Mouse (Mus musculus): ENCODE results near the gene Ptprn2. TPM values are rescaled to one million over a fixed set of nuclear protein-coding genes. Genes with fewer than 3 reads are reported as not detected.

Ptprn2 gene
- polyA plus RNA-seq, 1 experiment, result 1.2 TPM

DNA sequence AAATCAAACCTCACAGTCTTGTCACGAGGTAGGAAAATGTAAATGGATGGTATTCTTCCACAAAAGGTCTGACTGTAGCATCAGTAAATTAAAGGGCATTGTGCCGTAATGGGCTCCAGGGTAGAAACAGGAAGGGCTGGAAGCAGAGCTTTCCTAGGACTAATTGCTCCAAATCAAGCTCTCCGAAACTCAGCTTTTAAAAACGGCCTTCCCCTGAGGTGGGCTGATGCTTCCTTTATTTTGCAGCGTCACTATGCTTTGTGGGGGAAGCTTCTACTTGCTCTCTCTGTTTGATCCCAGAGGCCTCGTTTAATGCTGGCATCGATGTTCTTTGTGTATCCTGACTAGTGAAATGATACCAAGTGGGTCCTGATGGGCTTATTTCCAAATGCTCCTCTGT is 718.0 kb downstream of the Ptprn2 start:
- no peaks in the 10 kb centered on the region for H3K36me3 ChIP-seq (ENCODE audit: control insufficient read depth, insufficient read depth, low read length)
- H3K27me3 ChIP-seq (ENCODE audit: control insufficient read depth, insufficient read depth, low read length), result no peaks in the 10 kb centered on the region
- H3K4me1 ChIP-seq (replicated peaks; ENCODE audit: control insufficient read depth, insufficient read depth, low read length), result no peaks in the 10 kb centered on the region
- no peak for TF ChIP-seq CTCF (IDR thresholded peaks at IDR 0.05; ENCODE audit: borderline replicate concordance, control insufficient read depth, extremely low read depth, insufficient read depth, low read length, poor library complexity)
- TF ChIP-seq POLR2A (IDR thresholded peaks at IDR 0.05; ENCODE audit: control insufficient read depth, extremely low read depth, insufficient read depth, low read length, poor library complexity), result no peak
- no peak overlapping the region for H3K27ac ChIP-seq (ENCODE audit: control insufficient read depth, insufficient read depth, low read length)
- no peak overlapping the region for H3K4me3 ChIP-seq (ENCODE audit: control insufficient read depth, insufficient read depth, low read length)
- DNase-seq, result no peak
- WGBS, result 65% methylated on average over 7 of the region's 7 CpGs

DNA sequence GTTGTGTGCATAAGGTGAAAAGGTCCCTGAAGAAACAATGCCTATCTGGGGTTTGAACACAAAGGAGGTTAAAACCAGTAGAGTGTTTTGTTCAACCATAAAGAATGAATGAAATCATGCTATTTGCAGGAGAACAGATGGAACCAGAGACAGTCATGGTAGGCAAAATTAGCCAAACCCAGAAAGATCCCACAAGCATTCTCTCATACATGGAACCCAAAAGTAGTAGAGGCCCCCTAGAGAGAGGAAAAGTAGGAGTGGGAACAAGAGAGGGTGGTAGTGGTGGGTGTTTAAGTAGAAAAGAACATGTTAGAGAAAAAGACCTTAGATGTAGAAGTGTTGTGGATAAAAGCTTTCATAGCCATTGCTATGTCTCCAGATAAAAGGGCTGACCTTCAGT is 719.4 kb downstream of the Ptprn2 start:
- H3K36me3 ChIP-seq (ENCODE audit: control insufficient read depth, insufficient read depth, low read length), result no peaks in the 10 kb centered on the region
- TF ChIP-seq CTCF (IDR thresholded peaks at IDR 0.05; ENCODE audit: borderline replicate concordance, control insufficient read depth, extremely low read depth, insufficient read depth, low read length, poor library complexity) (no peak), POLR2A (IDR thresholded peaks at IDR 0.05; ENCODE audit: control insufficient read depth, extremely low read depth, insufficient read depth, low read length, poor library complexity) (no peak)
- H3K27me3 ChIP-seq (ENCODE audit: control insufficient read depth, insufficient read depth, low read length), result no peaks in the 10 kb centered on the region
- H3K4me1 ChIP-seq (replicated peaks; ENCODE audit: control insufficient read depth, insufficient read depth, low read length), result no peaks in the 10 kb centered on the region
- DNase-seq, result no peak
- no peak overlapping the region for H3K27ac ChIP-seq (ENCODE audit: control insufficient read depth, insufficient read depth, low read length)
- H3K4me3 ChIP-seq (ENCODE audit: control insufficient read depth, insufficient read depth, low read length), result no peak overlapping the region

DNA sequence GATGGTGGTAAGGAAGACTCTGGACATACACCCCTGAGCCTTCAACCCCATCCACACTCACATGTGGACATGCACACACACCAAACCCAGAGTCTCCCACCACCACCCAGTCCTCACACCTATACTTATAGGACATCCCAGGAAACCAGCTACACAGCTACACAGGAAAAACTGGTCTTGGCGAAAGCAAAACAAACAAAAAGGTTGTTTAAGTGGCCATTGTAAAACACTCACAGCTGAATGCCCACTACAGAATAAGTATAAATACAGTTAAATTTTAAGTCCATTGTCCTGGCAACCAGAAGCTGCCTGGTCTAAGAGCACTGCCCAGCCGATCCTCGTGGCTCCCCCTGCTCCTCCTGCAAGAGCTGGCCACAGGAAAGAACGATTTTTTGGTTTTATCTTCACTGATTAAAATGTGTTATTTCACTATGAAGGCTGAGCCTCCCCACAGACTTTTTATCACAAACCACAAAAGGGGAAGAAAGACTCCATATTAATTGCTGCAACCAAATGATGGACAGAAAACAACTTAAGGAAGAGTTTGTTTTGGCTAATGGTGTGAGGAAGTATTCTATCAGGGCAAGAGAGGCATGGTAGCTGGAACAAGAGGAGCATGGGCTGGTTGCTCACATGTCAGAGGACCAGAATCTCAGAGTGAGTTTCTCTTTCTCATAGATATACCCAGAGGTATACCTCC is 722.1 kb downstream of the Ptprn2 start:
- Histone ChIP-seq H3K27ac (ENCODE audit: control insufficient read depth, insufficient read depth, low read length) (no peak overlapping the region), H3K4me3 (ENCODE audit: control insufficient read depth, insufficient read depth, low read length) (no peak overlapping the region), H3K27me3 (ENCODE audit: control insufficient read depth, insufficient read depth, low read length) (no peaks in the 10 kb centered on the region), H3K36me3 (ENCODE audit: control insufficient read depth, insufficient read depth, low read length) (no peaks in the 10 kb centered on the region), H3K4me1 (replicated peaks; ENCODE audit: control insufficient read depth, insufficient read depth, low read length) (no peaks in the 10 kb centered on the region)
- no peak for DNase-seq
- WGBS, result 25% methylated on average over 4 of the region's 4 CpGs
- no peak for TF ChIP-seq CTCF (IDR thresholded peaks at IDR 0.05; ENCODE audit: borderline replicate concordance, control insufficient read depth, extremely low read depth, insufficient read depth, low read length, poor library complexity)
- no peak for TF ChIP-seq POLR2A (IDR thresholded peaks at IDR 0.05; ENCODE audit: control insufficient read depth, extremely low read depth, insufficient read depth, low read length, poor library complexity)

DNA sequence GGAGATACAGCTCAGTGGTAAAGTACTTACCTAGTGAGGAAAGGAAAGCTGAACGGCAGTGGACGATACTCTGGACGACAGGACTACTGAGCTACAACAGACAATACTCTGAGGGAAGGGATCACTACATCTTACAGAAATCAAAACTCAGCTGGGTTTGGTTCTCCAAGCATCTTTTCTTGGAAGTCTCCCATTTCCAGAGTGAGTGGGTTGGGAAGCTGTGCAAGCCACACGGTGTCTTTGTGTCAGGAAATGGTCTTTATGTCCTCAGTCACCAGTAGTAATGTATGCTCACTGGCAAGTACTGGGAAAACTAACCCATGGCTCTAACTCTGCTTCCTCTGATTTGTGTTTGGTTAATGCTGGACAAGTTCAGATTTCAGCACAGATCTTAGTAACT is 724.9 kb downstream of the Ptprn2 start:
- TF ChIP-seq CTCF (IDR thresholded peaks at IDR 0.05; ENCODE audit: borderline replicate concordance, control insufficient read depth, extremely low read depth, insufficient read depth, low read length, poor library complexity) (no peak), POLR2A (IDR thresholded peaks at IDR 0.05; ENCODE audit: control insufficient read depth, extremely low read depth, insufficient read depth, low read length, poor library complexity) (no peak)
- Histone ChIP-seq H3K27me3 (ENCODE audit: control insufficient read depth, insufficient read depth, low read length) (no peaks in the 10 kb centered on the region), H3K4me1 (replicated peaks; ENCODE audit: control insufficient read depth, insufficient read depth, low read length) (no peaks in the 10 kb centered on the region), H3K4me3 (ENCODE audit: control insufficient read depth, insufficient read depth, low read length) (no peak overlapping the region), H3K27ac (ENCODE audit: control insufficient read depth, insufficient read depth, low read length) (no peak overlapping the region), H3K36me3 (ENCODE audit: control insufficient read depth, insufficient read depth, low read length) (no peaks in the 10 kb centered on the region)
- WGBS, result 93% methylated on average over 4 of the region's 4 CpGs
- DNase-seq, result no peak

DNA sequence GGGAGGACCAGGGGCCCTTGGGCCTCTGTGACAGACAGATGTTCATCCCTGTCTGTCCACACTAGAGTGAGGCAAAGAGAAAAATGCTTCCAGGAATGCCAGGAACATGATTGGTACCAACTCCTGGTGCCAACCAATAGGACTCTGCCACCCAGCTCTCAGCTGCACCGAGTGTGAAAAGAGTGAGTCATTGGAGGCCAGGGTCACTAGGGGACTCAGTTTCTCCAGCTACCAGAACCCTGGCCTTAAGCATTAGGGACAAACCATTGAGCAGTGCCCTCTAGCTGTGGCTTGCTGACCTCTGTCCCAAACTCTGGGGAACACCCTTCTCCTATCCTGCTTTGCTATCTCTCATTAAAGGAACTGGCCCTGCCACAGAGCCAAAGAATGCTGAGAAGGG is 728.0 kb downstream of the Ptprn2 start:
- H3K4me3 ChIP-seq (ENCODE audit: control insufficient read depth, insufficient read depth, low read length), result no peak overlapping the region
- no peaks in the 10 kb centered on the region for H3K4me1 ChIP-seq (replicated peaks; ENCODE audit: control insufficient read depth, insufficient read depth, low read length)
- no peaks in the 10 kb centered on the region for H3K27me3 ChIP-seq (ENCODE audit: control insufficient read depth, insufficient read depth, low read length)
- no peak overlapping the region for H3K27ac ChIP-seq (ENCODE audit: control insufficient read depth, insufficient read depth, low read length)
- no peak for DNase-seq
- TF ChIP-seq CTCF (IDR thresholded peaks at IDR 0.05; ENCODE audit: borderline replicate concordance, control insufficient read depth, extremely low read depth, insufficient read depth, low read length, poor library complexity) (no peak), POLR2A (IDR thresholded peaks at IDR 0.05; ENCODE audit: control insufficient read depth, extremely low read depth, insufficient read depth, low read length, poor library complexity) (no peak)
- 89% methylated on average over 1 of the region's 1 CpGs for WGBS
- H3K36me3 ChIP-seq (ENCODE audit: control insufficient read depth, insufficient read depth, low read length), result no peaks in the 10 kb centered on the region

DNA sequence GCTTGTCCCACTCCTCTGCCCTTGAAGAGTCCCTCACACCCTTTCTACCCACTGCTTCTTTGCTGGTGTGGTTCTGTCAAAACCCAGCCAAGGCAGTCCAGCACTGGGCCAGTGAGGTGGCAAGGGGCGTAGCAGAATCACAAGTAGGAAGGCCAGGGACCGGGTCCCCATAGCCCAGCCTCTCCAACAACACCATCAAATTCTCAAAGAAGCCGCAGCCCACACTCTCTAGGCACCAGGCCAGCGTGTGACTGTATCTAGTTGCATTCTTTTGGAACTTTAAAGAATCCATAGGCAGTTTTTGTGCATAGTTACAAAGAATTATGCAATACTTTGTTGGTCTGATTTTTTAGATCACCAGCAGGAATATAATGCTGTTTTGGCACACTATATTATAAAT is 728.8 kb downstream of the Ptprn2 start:
- Histone ChIP-seq H3K27ac (ENCODE audit: control insufficient read depth, insufficient read depth, low read length) (no peak overlapping the region), H3K36me3 (ENCODE audit: control insufficient read depth, insufficient read depth, low read length) (no peaks in the 10 kb centered on the region), H3K4me3 (ENCODE audit: control insufficient read depth, insufficient read depth, low read length) (no peak overlapping the region), H3K27me3 (ENCODE audit: control insufficient read depth, insufficient read depth, low read length) (no peaks in the 10 kb centered on the region), H3K4me1 (replicated peaks; ENCODE audit: control insufficient read depth, insufficient read depth, low read length) (no peaks in the 10 kb centered on the region)
- 89% methylated on average over 4 of the region's 4 CpGs for WGBS
- no peak for DNase-seq
- TF ChIP-seq POLR2A (IDR thresholded peaks at IDR 0.05; ENCODE audit: control insufficient read depth, extremely low read depth, insufficient read depth, low read length, poor library complexity), result no peak
- TF ChIP-seq CTCF (IDR thresholded peaks at IDR 0.05; ENCODE audit: borderline replicate concordance, control insufficient read depth, extremely low read depth, insufficient read depth, low read length, poor library complexity), result no peak

DNA sequence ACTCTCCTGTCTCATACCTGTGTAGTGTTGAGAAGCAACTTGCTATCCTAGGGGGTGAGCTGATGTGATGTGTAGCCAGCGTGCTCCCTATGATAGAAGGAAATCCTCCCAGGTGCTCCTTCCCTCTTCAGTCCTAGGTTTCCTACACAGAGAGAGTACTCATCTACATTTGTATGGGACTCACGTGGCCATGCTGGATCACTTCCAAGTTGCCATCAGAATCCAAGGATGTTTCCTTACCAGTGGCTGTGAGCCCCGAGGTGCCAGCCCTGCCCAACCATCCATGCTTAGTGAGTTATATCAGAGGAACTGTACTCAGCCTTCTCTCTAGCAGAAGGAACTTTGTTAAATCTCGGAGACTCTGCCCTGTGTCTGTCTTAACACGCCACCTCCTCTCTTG is 729.4 kb downstream of the Ptprn2 start:
- Histone ChIP-seq H3K4me1 (replicated peaks; ENCODE audit: control insufficient read depth, insufficient read depth, low read length) (no peaks in the 10 kb centered on the region), H3K4me3 (ENCODE audit: control insufficient read depth, insufficient read depth, low read length) (no peak overlapping the region), H3K27me3 (ENCODE audit: control insufficient read depth, insufficient read depth, low read length) (no peaks in the 10 kb centered on the region), H3K36me3 (ENCODE audit: control insufficient read depth, insufficient read depth, low read length) (no peaks in the 10 kb centered on the region), H3K27ac (ENCODE audit: control insufficient read depth, insufficient read depth, low read length) (no peak overlapping the region)
- 91% methylated on average over 5 of the region's 5 CpGs for WGBS
- no peak for TF ChIP-seq CTCF (IDR thresholded peaks at IDR 0.05; ENCODE audit: borderline replicate concordance, control insufficient read depth, extremely low read depth, insufficient read depth, low read length, poor library complexity)
- TF ChIP-seq POLR2A (IDR thresholded peaks at IDR 0.05; ENCODE audit: control insufficient read depth, extremely low read depth, insufficient read depth, low read length, poor library complexity), result no peak
- no peak for DNase-seq
